ENCODE assay signal across 27 mouse cellular contexts in the genomic region with DNA sequence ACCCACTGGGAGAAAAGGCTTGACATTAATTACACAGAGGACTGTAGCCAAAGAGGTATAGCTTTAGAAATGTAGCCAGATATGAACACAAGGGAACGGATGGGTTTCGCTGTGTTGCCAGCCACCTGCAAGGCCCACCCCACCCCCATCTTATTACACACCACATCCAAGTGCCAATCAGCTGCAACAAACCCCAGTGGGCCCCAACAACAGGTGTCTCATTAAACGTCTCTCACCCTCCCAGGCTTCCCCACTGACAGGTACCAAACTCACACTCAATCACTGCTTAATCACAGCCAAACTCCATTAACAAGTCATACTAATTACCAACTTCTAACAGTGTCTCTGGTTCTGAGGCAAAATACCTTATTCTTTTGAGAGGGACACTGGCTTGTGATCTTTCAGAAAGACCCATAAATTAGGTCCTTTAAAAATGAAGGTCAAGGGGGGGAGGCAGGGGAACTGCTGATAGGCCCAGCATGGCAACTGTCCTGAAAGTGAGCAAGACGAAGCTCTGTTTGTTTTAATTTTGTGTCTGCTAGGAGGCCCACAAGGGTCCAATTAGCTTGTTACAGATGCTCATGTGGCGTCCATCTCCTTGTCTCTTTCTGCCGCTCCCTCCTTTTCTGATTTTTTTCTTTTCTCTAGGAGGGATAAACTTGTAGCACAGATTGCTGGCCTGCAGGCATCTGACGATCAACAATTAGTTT.
DNase-seq lines count a peak whose midpoint lies in the region; ATAC-seq lines count a peak whose summit lies in the region.
"Had no signal": no experiment of that assay in that cellular context is flagged by ENCODE, and none has a peak within 500 bp of the region (broad histone marks: within the 10 kb centered on the region; RNA-seq: fewer than 3 reads in every experiment).

No protein-coding gene starts in this region.

- H3K27me3 ChIP-seq in forebrain, embryonic 15.5 days = no peaks in the 10 kb centered on the region
- no peaks in the 10 kb centered on the region for H3K27me3 ChIP-seq in hindbrain, embryonic 13.5 days
- H3K27me3 ChIP-seq in midbrain, embryonic 15.5 days (replicated peaks) = no peaks in the 10 kb centered on the region
- H3K27me3 ChIP-seq in embryonic facial prominence, embryonic 10.5 days (replicated peaks; ENCODE audit: low read depth, poor library complexity, severe bottlenecking) = no peaks in the 10 kb centered on the region
- H3K27me3 ChIP-seq: CH12.LX; liver, embryonic 15.5 days; lung, embryonic 15.5 days; megakaryocyte, embryonic 14.5 days; neural tube, embryonic 12.5 days had no signal

- H3K4me1 ChIP-seq in forebrain, embryonic 15.5 days = peaks cover 9% of the 10 kb centered on the region; the same call in 1 of the 2 replicates
- no peaks in the 10 kb centered on the region; the same call in 1 of the 2 replicates for H3K4me1 ChIP-seq in hindbrain, embryonic 13.5 days (replicated peaks)
- H3K4me1 ChIP-seq in midbrain, embryonic 15.5 days = peaks cover 5% of the 10 kb centered on the region; the same call in 1 of the 2 replicates
- H3K4me1 ChIP-seq in embryonic facial prominence, embryonic 10.5 days = peaks cover 13% of the 10 kb centered on the region
- H3K4me1 ChIP-seq: liver, embryonic 15.5 days; lung, embryonic 15.5 days; megakaryocyte, embryonic 14.5 days; neural tube, embryonic 12.5 days had no signal

- no peaks in the 10 kb centered on the region for H3K9me3 ChIP-seq in forebrain, embryonic 15.5 days
- no peaks in the 10 kb centered on the region for H3K9me3 ChIP-seq in hindbrain, embryonic 13.5 days
- H3K9me3 ChIP-seq in midbrain, embryonic 15.5 days = no peaks in the 10 kb centered on the region
- H3K9me3 ChIP-seq in embryonic facial prominence, embryonic 10.5 days = no peaks in the 10 kb centered on the region
- H3K9me3 ChIP-seq: embryonic facial prominence, embryonic 13.5 days; liver, embryonic 15.5 days; lung, embryonic 15.5 days; megakaryocyte, embryonic 14.5 days; neural tube, embryonic 12.5 days had no signal

- no peak overlapping the region for H3K4me3 ChIP-seq in forebrain, embryonic 15.5 days
- H3K4me3 ChIP-seq in hindbrain, embryonic 13.5 days = no peak overlapping the region
- H3K4me3 ChIP-seq in midbrain, embryonic 15.5 days = no peak overlapping the region
- H3K4me3 ChIP-seq in embryonic facial prominence, embryonic 10.5 days = no peak overlapping the region
- H3K4me3 ChIP-seq: embryonic facial prominence, embryonic 13.5 days; erythroblast, embryonic 14.5 days; liver, embryonic 15.5 days; lung, embryonic 15.5 days; megakaryocyte, embryonic 14.5 days; neural tube, embryonic 12.5 days had no signal

- peak; percentile 88 for ATAC-seq in forebrain, embryonic 15.5 days (replicated peaks)
- ATAC-seq in hindbrain, embryonic 13.5 days (ENCODE audit: low FRiP score) = peak; percentile 46; the same call in 1 of the 2 replicates
- peak; percentile 74 for ATAC-seq in midbrain, embryonic 15.5 days (replicated peaks)
- ATAC-seq: Patski had no signal

- H3K9ac ChIP-seq in forebrain, embryonic 15.5 days (replicated peaks) = no peak overlapping the region
- no peak overlapping the region for H3K9ac ChIP-seq in hindbrain, embryonic 13.5 days
- H3K9ac ChIP-seq in midbrain, embryonic 15.5 days = no peak overlapping the region
- H3K9ac ChIP-seq: embryonic facial prominence, embryonic 13.5 days; liver, embryonic 15.5 days; lung, embryonic 15.5 days; neural tube, embryonic 12.5 days had no signal

- 20% methylated on average over 7 of the region's 7 CpGs for WGBS in forebrain, embryonic 15.5 days
- 40% methylated on average over 7 of the region's 7 CpGs for WGBS in hindbrain, embryonic 13.5 days
- WGBS in midbrain, embryonic 15.5 days = 50% methylated on average over 7 of the region's 7 CpGs
- 52% methylated on average over 7 of the region's 7 CpGs for WGBS in embryonic facial prominence, embryonic 10.5 days

- peak; percentile 76 for DNase-seq in heart, adult 11 months
- no peak for DNase-seq in heart, postnatal 4 days
- DNase-seq in embryonic facial prominence, embryonic 10.5 days (ENCODE audit: low spot score) = no peak
- no peak for DNase-seq in kidney, adult 11 months
- DNase-seq: cerebellum, adult 11 months; cerebellum, postnatal 10 days; gastrocnemius, postnatal 10 days; kidney, adult 2 months; layer of hippocampus, adult 9-11 months; liver; lung, postnatal 36 days; right cerebral cortex, postnatal 14 days; thymus, postnatal 25 days had no signal

- no peaks in the 10 kb centered on the region for H3K36me3 ChIP-seq in forebrain, embryonic 15.5 days
- no peaks in the 10 kb centered on the region for H3K36me3 ChIP-seq in hindbrain, embryonic 13.5 days
- H3K36me3 ChIP-seq in midbrain, embryonic 15.5 days (replicated peaks) = no peaks in the 10 kb centered on the region
- no peaks in the 10 kb centered on the region for H3K36me3 ChIP-seq in embryonic facial prominence, embryonic 10.5 days (replicated peaks)
- H3K36me3 ChIP-seq: embryonic facial prominence, embryonic 13.5 days; G1E; liver, embryonic 15.5 days; lung, embryonic 15.5 days; neural tube, embryonic 12.5 days had no signal

- no peak overlapping the region for H3K4me2 ChIP-seq in forebrain, embryonic 15.5 days (replicated peaks)
- H3K4me2 ChIP-seq in hindbrain, embryonic 13.5 days = no peak overlapping the region
- H3K4me2 ChIP-seq in midbrain, embryonic 15.5 days = no peak overlapping the region
- H3K4me2 ChIP-seq: embryonic facial prominence, embryonic 13.5 days; heart, embryonic 11.5 days; liver, embryonic 15.5 days; lung, embryonic 15.5 days; neural tube, embryonic 12.5 days had no signal

- no peak overlapping the region for H3K27ac ChIP-seq in forebrain, embryonic 15.5 days (replicated peaks)
- H3K27ac ChIP-seq in hindbrain, embryonic 13.5 days = no peak overlapping the region
- no peak overlapping the region for H3K27ac ChIP-seq in midbrain, embryonic 15.5 days
- H3K27ac ChIP-seq in embryonic facial prominence, embryonic 10.5 days (replicated peaks) = no peak overlapping the region
- H3K27ac ChIP-seq: embryonic facial prominence, embryonic 13.5 days; kidney, postnatal 0 days; liver, embryonic 15.5 days; lung, embryonic 15.5 days; neural tube, embryonic 12.5 days had no signal
